Mouse (Mus musculus) spleen, adult 2 months (tissue): ENCODE results near the gene Ogfr. TPM values are rescaled to one million over a fixed set of nuclear protein-coding genes. Genes with fewer than 3 reads are reported as not detected.

ENCODE experiments used
- DNase-seq, 2 experiments: peaks; one replicate each; pipeline versions ENCODE4 v3.0.0 to v3.0.0-alpha.2; 2012 to 2021; ENCODE audit warnings: low spot score in 2 of 2, low read depth in 1 of 2
- H3K27ac ChIP-seq: fragments of 200-500 bp; 2 replicates; pipeline ENCODE4 v1.5.1; 2012; ENCODE audit warnings: low read length, inconsistent platforms; ENCODE audit not compliant: insufficient read depth
- H3K27me3 ChIP-seq: fragments of 200-500 bp; 2 replicates; pipeline ENCODE4 v1.6.1; 2012; ENCODE audit warnings: mild to moderate bottlenecking, moderate library complexity, low read length, inconsistent platforms; ENCODE audit not compliant: control insufficient read depth, insufficient read depth
- H3K36me3 ChIP-seq: fragments of 200-500 bp; 2 replicates; pipeline ENCODE4 v1.6.1; 2012; ENCODE audit warnings: mild to moderate bottlenecking, low read length, inconsistent platforms; ENCODE audit not compliant: control insufficient read depth, insufficient read depth
- H3K4me1 ChIP-seq: fragments of 200-500 bp; 2 replicates; pipeline ENCODE4 v1.6.1; 2011; ENCODE audit warnings: inconsistent platforms; ENCODE audit not compliant: control insufficient read depth, insufficient read depth, insufficient read length
- H3K4me3 ChIP-seq: fragments of 200-500 bp; 2 replicates; pipeline ENCODE4 v1.5.1; 2011; ENCODE audit warnings: mild to moderate bottlenecking, inconsistent platforms; ENCODE audit not compliant: insufficient read depth, insufficient read length; ENCODE audit errors: extremely low read depth
- CTCF ChIP-seq: fragments of 200-500 bp; IDR thresholded peaks from 2 replicates; pipeline ENCODE4 v1.5.1; 2011; ENCODE audit warnings: mild to moderate bottlenecking, inconsistent platforms; ENCODE audit not compliant: insufficient read depth, insufficient read length, insufficient replicate concordance; ENCODE audit errors: extremely low read depth
- POLR2A ChIP-seq: fragments of 200-500 bp; IDR thresholded peaks from 2 replicates; pipeline ENCODE4 v1.6.1; 2011; ENCODE audit warnings: low read depth, low read length, inconsistent platforms
- WGBS: fragments of 180-500 bp; shearing (Covaris S2); methylation state at CpG from one replicate; pipeline ENCODE4 v1.1.7; 2018; 5-methylcytosine and 5-hydroxymethylcytosine counted together
- polyA plus RNA-seq: library from polyadenylated mRNA; depleted of rRNA; stranded (reverse); fragments of >200 nt; gene quantifications from 2 replicates; pipeline ENCODE4 v1.2.3, GENCODE M21; 2012

Ogfr gene
- polyA plus RNA-seq, 1 experiment: 39.0 TPM

DNA sequence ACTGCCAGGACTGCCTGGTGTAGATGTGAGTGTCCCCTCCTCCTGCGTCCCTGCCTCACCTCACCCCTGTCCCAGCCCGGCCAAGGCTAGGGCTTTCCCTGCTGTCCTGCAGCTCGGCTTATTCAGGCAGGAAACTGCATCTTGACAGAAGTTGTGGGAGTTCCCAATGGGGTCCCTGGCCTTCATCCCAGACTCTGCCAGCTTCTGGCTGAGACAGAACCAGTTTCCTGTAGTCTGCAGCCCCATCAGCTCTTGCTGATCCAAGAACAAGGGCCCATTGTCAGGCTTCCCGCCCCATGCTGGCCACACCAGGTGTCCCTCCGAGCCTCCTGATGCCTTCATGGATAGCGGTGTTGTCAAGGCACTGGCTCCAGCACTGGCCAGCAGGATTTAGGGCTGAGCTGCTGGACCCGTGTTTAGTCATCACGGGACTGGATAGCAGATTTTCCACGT lies 11.6 kb downstream of the Ogfr start:
- no peak for TF ChIP-seq CTCF
- no peak for TF ChIP-seq POLR2A
- Histone ChIP-seq H3K36me3 (peaks cover 5% of the 10 kb centered on the region; the same call in 1 of the 2 replicates), H3K27me3 (no peaks in the 10 kb centered on the region), H3K27ac (no peak overlapping the region), H3K4me1 (no peaks in the 10 kb centered on the region), H3K4me3 (no peak overlapping the region)
- WGBS: 50% methylated on average over 9 of the region's 9 CpGs
- DNase-seq: no peak

DNA sequence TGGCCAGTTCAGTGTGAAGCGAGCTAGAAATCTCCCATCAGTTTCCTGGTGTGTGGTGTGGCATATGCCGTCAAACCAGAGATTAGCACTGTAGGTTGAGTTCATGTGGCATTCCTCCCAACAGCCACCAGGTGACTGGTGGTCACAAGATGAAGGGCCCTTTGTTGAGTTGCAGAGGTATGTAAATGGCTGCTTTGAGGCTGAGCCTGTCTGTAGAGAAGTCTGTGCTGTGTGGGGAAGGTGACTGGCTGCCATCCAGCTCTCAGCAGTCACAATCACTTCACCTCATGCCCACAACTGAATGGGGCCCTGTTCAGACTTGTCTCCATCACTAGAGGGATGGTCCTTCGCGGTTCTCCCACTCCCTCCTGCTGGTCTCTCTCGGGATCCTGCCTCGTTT lies 15.7 kb downstream of the Ogfr start:
- Histone ChIP-seq H3K4me1 (no peaks in the 10 kb centered on the region), H3K27ac (no peak overlapping the region), H3K4me3 (no peak overlapping the region), H3K36me3 (no peaks in the 10 kb centered on the region), H3K27me3 (no peaks in the 10 kb centered on the region)
- 77% methylated on average over 6 of the region's 6 CpGs for WGBS
- no peak for DNase-seq
- TF ChIP-seq CTCF (no peak), POLR2A (no peak)

DNA sequence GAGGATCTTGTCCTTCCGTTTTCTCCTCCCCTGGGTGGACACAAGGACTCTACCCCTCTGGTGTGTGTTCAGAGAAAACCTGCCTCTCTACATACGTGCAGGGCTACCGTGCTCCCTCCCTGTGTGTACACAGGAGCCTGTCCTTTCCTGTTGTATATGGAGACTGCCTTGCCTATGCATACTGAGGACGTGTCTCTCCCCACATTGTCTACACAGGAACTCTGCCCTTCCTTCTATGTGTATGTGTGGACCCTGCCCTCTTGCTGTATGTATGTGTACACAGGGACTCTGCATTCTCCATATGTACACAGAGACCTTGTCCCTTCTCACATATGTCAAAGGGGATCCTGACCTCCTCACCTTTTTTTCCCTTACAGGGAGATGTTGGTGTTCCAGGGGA lies 21.2 kb downstream of the Ogfr start:
- H3K27me3 ChIP-seq: no peaks in the 10 kb centered on the region
- no peak overlapping the region for H3K4me3 ChIP-seq
- DNase-seq: no peak
- WGBS: 77% methylated on average over 4 of the region's 4 CpGs
- H3K27ac ChIP-seq: no peak overlapping the region
- TF ChIP-seq POLR2A (no peak), CTCF (no peak)
- no peaks in the 10 kb centered on the region for H3K36me3 ChIP-seq
- H3K4me1 ChIP-seq: no peaks in the 10 kb centered on the region

DNA sequence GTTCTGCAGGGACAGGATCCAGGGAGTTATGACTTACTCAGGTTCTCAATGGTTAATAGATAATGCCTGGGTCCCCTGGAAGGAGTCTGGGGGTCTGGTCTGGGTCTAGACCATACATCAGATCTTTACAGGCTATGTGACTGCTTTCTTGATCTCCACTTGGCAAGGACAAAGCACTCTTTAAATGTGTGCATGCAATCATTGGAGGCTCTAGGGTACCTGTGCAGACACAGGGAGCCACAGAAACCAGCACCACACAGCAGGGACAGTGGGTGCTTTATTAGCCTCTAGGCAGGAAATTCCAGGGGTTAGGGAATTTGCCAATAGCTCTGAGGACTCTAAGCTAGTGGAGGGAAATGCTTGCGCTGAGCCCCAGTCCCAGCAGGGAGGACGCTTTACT lies 22.8 kb downstream of the Ogfr start:
- Histone ChIP-seq H3K27me3 (no peaks in the 10 kb centered on the region), H3K4me3 (no peak overlapping the region), H3K4me1 (no peaks in the 10 kb centered on the region), H3K36me3 (no peaks in the 10 kb centered on the region), H3K27ac (no peak overlapping the region)
- DNase-seq: no peak
- WGBS: 60% methylated on average over 2 of the region's 2 CpGs
- TF ChIP-seq CTCF: no peak
- TF ChIP-seq POLR2A: no peak

DNA sequence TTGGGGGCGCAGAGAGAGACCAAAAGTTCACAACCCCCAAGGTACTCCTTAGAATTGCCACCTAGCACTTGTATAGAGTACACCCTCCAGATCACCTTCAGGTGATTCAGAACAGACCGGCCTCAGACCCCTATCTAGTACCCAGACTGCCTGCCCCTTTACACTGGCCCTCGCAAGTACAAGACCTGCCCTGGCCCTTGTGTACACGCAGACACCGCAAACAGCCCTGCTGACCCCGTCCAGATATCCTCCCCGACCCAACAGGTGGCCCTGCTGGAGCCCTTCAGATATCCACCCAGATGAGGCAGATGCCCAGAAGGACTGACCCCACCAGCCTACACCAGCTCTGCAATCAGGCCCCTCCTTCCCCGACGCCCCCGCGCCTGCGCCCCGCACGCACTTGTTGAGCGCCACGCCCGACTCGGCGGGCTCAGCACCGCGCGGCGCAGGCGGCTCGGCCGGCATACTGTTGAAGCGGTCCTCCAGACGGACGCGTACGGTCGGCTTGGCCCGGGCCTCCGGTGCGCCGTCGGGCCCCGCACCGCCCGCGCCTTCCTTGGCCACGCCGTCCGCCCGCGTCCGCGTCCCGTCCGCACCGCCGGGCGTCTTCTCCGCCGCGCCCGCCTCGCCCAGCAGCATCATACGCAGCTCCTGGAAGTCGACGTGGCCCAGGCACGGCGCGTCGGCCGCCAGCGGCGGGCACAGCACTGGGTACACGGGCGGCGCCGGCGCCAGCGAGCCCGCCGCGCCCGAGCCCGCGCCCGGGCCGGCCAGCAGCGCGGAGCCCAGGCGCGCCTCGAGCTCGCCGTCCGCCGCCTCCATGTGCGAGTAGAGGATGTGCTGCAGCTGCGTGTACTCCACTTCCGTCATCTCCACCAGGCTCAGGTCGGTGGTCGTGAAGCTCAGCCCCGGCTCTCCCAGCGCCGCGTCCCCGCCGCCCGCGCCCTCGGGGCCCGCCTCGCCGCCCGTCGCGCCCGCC lies 52.8 kb downstream of the Ogfr start:
- Histone ChIP-seq H3K4me3 (no peak overlapping the region), H3K27me3 (peaks cover 21% of the 10 kb centered on the region), H3K27ac (no peak overlapping the region), H3K4me1 (no peaks in the 10 kb centered on the region; the same call in 1 of the 2 replicates), H3K36me3 (no peaks in the 10 kb centered on the region)
- no peak for DNase-seq
- 21% methylated on average over 112 of the region's 112 CpGs for WGBS
- TF ChIP-seq CTCF: no peak
- TF ChIP-seq POLR2A: no peak

GRCm38 (mm10) chr2:180642555-180643260 lies 53.7 kb downstream of the Ogfr start, which contains the start of gene Tcfl5:
TSS of gene Tcfl5 (minus strand) at chr2:180642708.
- Histone ChIP-seq H3K27me3 (peaks cover 21% of the 10 kb centered on the region), H3K27ac (no peak within 1 kb of the TSS), H3K4me3 (no peak within 1 kb of the TSS), H3K36me3 (no peaks in the 10 kb centered on the region), H3K4me1 (no peaks in the 10 kb centered on the region; the same call in 1 of the 2 replicates)
- 61% methylated on average over 56 of the region's 56 CpGs for WGBS
- DNase-seq: no peak
- TF ChIP-seq CTCF (no peak), POLR2A (no peak)
